Mouse (Mus musculus) CH12.LX (cell line): ENCODE measurements around the gene Gpr155. TPM values are rescaled to one million over a fixed set of nuclear protein-coding genes. Genes with fewer than 3 reads are reported as not detected.

ENCODE experiments used
- DNase-seq: peaks from one replicate; pipeline ENCODE4 v3.0.0-alpha.2; 2013; ENCODE audit errors: extremely low read depth
- H3K27ac ChIP-seq: 2 replicates; pipeline ENCODE4 v1.5.1; 2012; ENCODE audit warnings: low read depth, mild to moderate bottlenecking, control low read depth, moderate library complexity; ENCODE audit not compliant: insufficient read depth
- H3K27me3 ChIP-seq: replicated peaks from 2 replicates; pipeline ENCODE3; 2012; ENCODE audit warnings: inconsistent platforms
- H3K36me3 ChIP-seq, 2 experiments: replicated peaks in 1 of 2; 2 replicates each; pipeline versions ENCODE3 to v1.6.1; 2012; ENCODE audit warnings: inconsistent platforms in 1 of 2, low read length in 1 of 2, mild to moderate bottlenecking in 1 of 2, mixed read lengths in 1 of 2, moderate library complexity in 1 of 2; ENCODE audit not compliant: control insufficient read depth in 1 of 2, insufficient read depth in 1 of 2
- H3K4me1 ChIP-seq, 2 experiments: 2 replicates each; pipeline ENCODE4 v1.6.1; 2012; ENCODE audit warnings: inconsistent platforms in 1 of 2, moderate library complexity in 1 of 2; ENCODE audit not compliant: insufficient read depth in 2 of 2, control insufficient read depth in 1 of 2
- H3K4me2 ChIP-seq: 2 replicates; pipeline ENCODE4 v1.6.1; 2012; ENCODE audit warnings: low read depth, mild to moderate bottlenecking, control low read depth; ENCODE audit not compliant: poor library complexity, insufficient read depth, severe bottlenecking
- H3K4me3 ChIP-seq, 3 experiments: fragments of 150-350 bp in 1 of 3; sonication (generic) in 1 of 3; replicated peaks in 1 of 3; 2 replicates each; pipeline versions ENCODE3 to v1.5.1; 2011 to 2012; ENCODE audit warnings: low read depth in 2 of 3, low read length in 2 of 3, mild to moderate bottlenecking in 2 of 3, moderate library complexity in 2 of 3, control low read depth in 1 of 3, improper control_type of control experiment in 1 of 3, inconsistent platforms in 1 of 3, mixed read lengths in 1 of 3; ENCODE audit not compliant: poor library complexity in 1 of 3
- H3K79me2 ChIP-seq: replicated peaks from 2 replicates; pipeline ENCODE4 v1.6.1; 2012; ENCODE audit warnings: mild to moderate bottlenecking, moderate library complexity; ENCODE audit not compliant: control insufficient read depth, poor library complexity, insufficient read depth, severe bottlenecking; ENCODE audit errors: extremely low read depth
- H3K9ac ChIP-seq: 2 replicates; pipeline ENCODE4 v1.6.1; 2012; ENCODE audit warnings: low read depth, mild to moderate bottlenecking, control low read depth, moderate library complexity; ENCODE audit not compliant: insufficient read depth
- H3K9me3 ChIP-seq: replicated peaks from 2 replicates; pipeline ENCODE3; 2012; ENCODE audit warnings: low read length, inconsistent platforms, mixed read lengths
- CHD1 ChIP-seq: IDR thresholded peaks from 2 replicates; pipeline ENCODE4 v1.6.1; 2012; ENCODE audit warnings: low read depth, low read length, improper control_type of control experiment, inconsistent platforms
- HCFC1 ChIP-seq: IDR thresholded peaks from 2 replicates; pipeline ENCODE4 v1.6.1; 2012; ENCODE audit warnings: low read depth, mild to moderate bottlenecking, inconsistent platforms, low read length, improper control_type of control experiment
- MAX ChIP-seq: IDR thresholded peaks from 2 replicates; pipeline ENCODE4 v1.6.1; 2011; ENCODE audit warnings: low read length, improper control_type of control experiment
- MXI1 ChIP-seq: IDR thresholded peaks from 2 replicates; pipeline ENCODE4 v1.6.1; 2011; ENCODE audit warnings: mild to moderate bottlenecking, low read depth, low read length, improper control_type of control experiment
- POLR2A ChIP-seq: IDR thresholded peaks from 2 replicates; pipeline ENCODE4 v1.6.1; 2011; ENCODE audit warnings: low read depth, mild to moderate bottlenecking, improper control_type of control experiment, low read length
- SIN3A ChIP-seq: IDR thresholded peaks from 2 replicates; pipeline ENCODE4 v1.6.1; 2012; ENCODE audit warnings: low read length, improper control_type of control experiment, inconsistent platforms
- TBP ChIP-seq: conservative IDR thresholded peaks from 2 replicates; pipeline ENCODE4 v1.6.1; 2011; ENCODE audit warnings: low read depth, low read length, improper control_type of control experiment
- UBTF ChIP-seq: IDR thresholded peaks from 2 replicates; pipeline ENCODE4 v1.6.1; 2012; ENCODE audit warnings: low read depth, mild to moderate bottlenecking, inconsistent platforms, low read length, improper control_type of control experiment, moderate library complexity
- USF1 ChIP-seq: IDR thresholded peaks from 2 replicates; pipeline ENCODE4 v1.6.1; 2014; ENCODE audit warnings: low read depth, mild to moderate bottlenecking, inconsistent platforms, low read length, improper control_type of control experiment
- ZC3H11A ChIP-seq: IDR thresholded peaks from 2 replicates; pipeline ENCODE4 v1.6.1; 2012; ENCODE audit warnings: low read depth, mild to moderate bottlenecking, inconsistent platforms, low read length, improper control_type of control experiment
- ZMIZ1 ChIP-seq: IDR thresholded peaks from 2 replicates; pipeline ENCODE4 v1.6.1; 2012; ENCODE audit warnings: low read depth, mild to moderate bottlenecking, inconsistent platforms, low read length, improper control_type of control experiment
- ZNF384 ChIP-seq: IDR thresholded peaks from 2 replicates; pipeline ENCODE4 v1.6.1; 2012; ENCODE audit warnings: low read depth, low read length, improper control_type of control experiment, inconsistent platforms
- dilution Hi-C: fragments of 300-500 bp; cut with MboI; formaldehyde crosslinking; loops from 2 replicates; pipeline ENCODE4 v1.14.3; 2020; ENCODE audit warnings: low sequenced_read_pairs; ENCODE audit not compliant: extremely low pct_unique_long_range_greater_than_20kb, extremely low pct_ligation_motif_present
- in situ Hi-C: fragments of 300-500 bp; cut with MboI; formaldehyde crosslinking; loops from 3 replicates; pipeline ENCODE4 v1.14.3; 2019; ENCODE audit warnings: low sequenced_read_pairs, low pct_ligation_motif_present, low pct_unique_long_range_greater_than_20kb, mixed read lengths
- polyA plus RNA-seq: library from polyadenylated mRNA; unstranded; fragments of >175 nt; gene quantifications from 2 replicates; pipeline ENCODE4 v1.2.1, GENCODE M21; 2012; ENCODE audit warnings: low read depth; ENCODE audit not compliant: insufficient read length
- total RNA-seq, 2 experiments: library from RNA; depleted of rRNA; stranded (reverse); fragments of 300-350 nt in 1 of 2; fragments of >200 nt in 1 of 2; gene quantifications; 2 replicates each; pipeline ENCODE4 v1.2.3; 2012 to 2014

The Gpr155 gene
- total and polyA plus RNA-seq, 3 experiments: 3.0 to 5.7 (median 3.2) TPM

DNA sequence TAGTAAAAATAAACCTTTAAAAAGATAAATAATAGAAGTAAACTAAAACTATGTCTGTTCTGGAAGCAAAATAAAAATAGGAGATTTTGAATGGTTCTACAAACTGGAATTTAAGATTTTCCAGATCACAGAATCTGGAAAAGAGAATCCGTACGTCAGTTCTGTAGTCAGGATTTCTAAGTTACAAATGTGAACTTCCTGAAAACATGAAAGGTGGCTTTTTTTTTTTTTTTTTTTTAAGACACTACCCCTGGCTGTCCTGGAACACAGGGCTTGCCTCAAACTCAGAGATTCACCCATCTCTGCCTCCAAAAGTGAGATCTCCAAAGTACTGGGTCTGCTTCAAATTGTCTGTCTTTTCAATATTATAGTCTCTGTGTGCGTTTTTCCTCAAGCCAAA lies 72.1 kb downstream of the Gpr155 start:
- H3K79me2 ChIP-seq: peaks cover 20% of the 10 kb centered on the region
- dilution Hi-C loops: no loop called here
- H3K9me3 ChIP-seq: no peaks in the 10 kb centered on the region
- no peak overlapping the region for H3K4me3 ChIP-seq
- peak overlapping the region; percentile 94 for H3K4me2 ChIP-seq
- H3K27ac ChIP-seq: no peak overlapping the region
- in situ Hi-C loops: loop anchor here (10.0 kb wide), 1 partner anchor 90 kb away; no protein-coding TSS in a partner anchor
- TF ChIP-seq POLR2A (no peak), CHD1 (peak; percentile 61; the same call in 1 of the 2 replicates), ZNF384 (peak; percentile 87), MXI1 (no peak), USF1 (no peak), ZC3H11A (no peak)
- TF ChIP-seq, all 38 proteins: peak for 2
- Histone ChIP-seq H3K36me3 (peaks cover 11 to 32% of the 10 kb centered on the region in 2 experiments), H3K27me3 (no peaks in the 10 kb centered on the region), H3K4me1 (peaks cover 0 to 26% of the 10 kb centered on the region in 2 experiments; a peak in 2 of 4 replicates), H3K9ac (peak overlapping the region; percentile 66)
- DNase-seq: no peak

DNA sequence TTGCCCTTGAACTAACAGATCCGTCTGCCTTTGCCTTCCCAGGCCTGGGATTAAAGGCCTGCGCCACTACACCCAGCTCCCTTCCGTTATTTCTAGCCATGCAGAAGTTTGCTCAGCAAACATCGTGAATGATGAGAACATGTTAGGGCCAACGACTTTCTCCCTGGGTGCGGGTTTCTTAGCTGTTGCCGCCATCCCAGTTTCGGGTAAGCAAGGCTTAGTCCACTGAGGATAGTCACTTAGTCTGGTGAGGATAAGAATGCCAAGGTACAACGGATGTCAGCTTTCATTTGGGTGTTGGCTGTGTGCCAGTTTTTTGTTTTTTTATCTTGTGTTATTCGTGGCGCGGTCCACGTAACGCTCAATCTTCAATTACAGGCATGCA lies 73.3 kb downstream of the Gpr155 start:
- Histone ChIP-seq H3K9me3 (no peaks in the 10 kb centered on the region), H3K36me3 (peaks cover 15 to 35% of the 10 kb centered on the region in 2 experiments), H3K27me3 (no peaks in the 10 kb centered on the region), H3K4me2 (peak overlapping the region; percentile 94), H3K4me1 (peaks cover 0 to 26% of the 10 kb centered on the region in 2 experiments; a peak in 2 of 4 replicates), H3K4me3 (peak overlapping the region; percentile 62 to 97 (median 73)), H3K9ac (peak overlapping the region; percentile 66), H3K79me2 (peaks cover 20% of the 10 kb centered on the region), H3K27ac (peak overlapping the region; percentile 96)
- dilution Hi-C loops: no loop called here
- in situ Hi-C loops: loop anchor here (10.0 kb wide), 1 partner anchor 92 kb away; no protein-coding TSS in a partner anchor
- DNase-seq: peak; percentile 57
- TF ChIP-seq SIN3A (0 out of 2 replicates have a peak, but pooled peaks have one; percentile 42), ZMIZ1 (peak; percentile 43; the same call in 1 of the 2 replicates), HCFC1 (no peak), UBTF (no peak), MAX (no peak), TBP (peak; percentile 72)
- TF ChIP-seq, all 38 proteins: peak for 3
